Mouse (Mus musculus) B cell, adult 62 days (primary cell): ENCODE results near the gene Dock3. TPM values are rescaled to one million over a fixed set of nuclear protein-coding genes. Genes with fewer than 3 reads are reported as not detected.

ENCODE experiments used
- total RNA-seq: library from RNA; stranded (reverse); gene quantifications from 4 replicates; pipeline ENCODE4 v1.2.4, GENCODE M21; 2023

Gene Dock3
- not detected in 4 replicates for total RNA-seq

GRCm38 (mm10) chr9:107231539-107232139, at the start of gene Dock3:
Gene Dock3, minus strand, starts transcription at chr9:107231909.

DNA sequence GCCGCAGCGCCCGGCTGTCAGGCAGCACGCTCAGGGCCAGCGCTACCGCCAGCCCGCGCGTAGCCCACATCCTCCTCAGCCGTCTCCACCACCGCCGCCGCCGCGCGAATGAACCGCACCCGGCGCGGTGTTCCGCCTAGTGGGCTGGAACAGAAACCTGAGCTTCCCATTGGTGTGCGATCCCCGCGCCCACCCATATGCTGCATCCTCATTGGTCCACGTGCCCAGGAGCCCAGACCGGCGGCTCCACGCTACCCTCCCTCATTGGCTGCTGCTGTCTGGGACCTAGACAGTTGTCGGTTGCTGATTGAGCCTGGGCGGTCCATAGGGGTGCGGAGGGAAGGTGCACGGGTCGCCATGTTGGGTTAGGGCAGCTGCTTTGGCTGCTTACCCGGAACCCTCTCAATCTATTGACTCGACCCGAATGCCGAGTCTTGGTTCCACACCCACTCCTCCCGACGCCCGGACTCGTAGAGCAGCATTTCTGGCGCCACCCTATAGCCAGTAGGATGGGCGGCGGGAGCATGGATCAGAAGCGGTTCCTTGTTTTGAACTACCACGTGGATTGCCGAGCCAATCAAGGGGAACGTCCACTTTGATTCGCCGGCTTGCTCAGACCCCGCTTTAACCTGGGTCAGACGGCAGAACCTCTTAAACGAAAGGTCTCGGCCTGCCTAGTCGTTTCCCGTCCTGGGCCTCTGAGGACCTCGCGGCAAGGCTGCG, 339.7 kb downstream of the Dock3 start, which contains the start of gene Manf:
Manf (minus strand) TSS at position 151 of the 723 bp plus-strand sequence.

GRCm38 (mm10) chr9:106886828-106887702, 344.6 kb downstream of the Dock3 start, which contains the start of gene Rbm15b:
Gene Rbm15b, minus strand, starts transcription at chr9:106887428.

Other genes with a start within 250 kb of the Dock3 start
- 25.5 to 31.7 TPM (median 26.3 TPM) in 4 replicates for gene Mapkapk3, start 58.0 kb upstream of the Dock3 start, total RNA-seq
- gene Cish, start 64.1 kb upstream of the Dock3 start, total RNA-seq = 0.66 to 2.1 TPM (median 0.95 TPM) in 4 replicates
- 10.8 to 17.7 TPM (median 14.9 TPM) in 4 replicates for gene Hemk1, start 106.4 kb upstream of the Dock3 start, total RNA-seq
- 0.29 to 1.5 TPM (median 0.60 TPM) in 4 replicates for gene 6430571L13Rik, start 108.7 kb upstream of the Dock3 start, total RNA-seq
- gene Cacna2d2, start 167.7 kb upstream of the Dock3 start, total RNA-seq = 1.4 to 1.8 TPM (median 1.6 TPM) in 4 replicates